Mouse (Mus musculus) kidney, adult 2 months (tissue): ENCODE measurements at regions not wholly inside any gene's neighbourhood (a gene's known extent, or its start where the extent isn't known, plus 50 kb on each side); places are given as distances from the start of the nearest gene placed in this dataset.

Source experiments
- DNase-seq: peaks from one replicate; pipeline ENCODE4 v3.0.0; 2021
- H3K27ac ChIP-seq: fragments of 200-500 bp; 2 replicates; pipeline ENCODE4 v1.5.1; 2012; ENCODE audit warnings: low read depth, low read length, control low read depth, inconsistent platforms; ENCODE audit not compliant: insufficient read depth
- H3K27me3 ChIP-seq: fragments of 200-500 bp; replicated peaks from 2 replicates; pipeline ENCODE4 v1.6.1; 2012; ENCODE audit warnings: mild to moderate bottlenecking, moderate library complexity, low read length, inconsistent platforms; ENCODE audit not compliant: control insufficient read depth, insufficient read depth
- H3K36me3 ChIP-seq: fragments of 200-500 bp; 2 replicates; pipeline ENCODE4 v1.6.1; 2012; ENCODE audit warnings: mild to moderate bottlenecking, moderate library complexity, low read length, inconsistent platforms; ENCODE audit not compliant: control insufficient read depth, insufficient read depth
- H3K4me1 ChIP-seq: fragments of 200-500 bp; 2 replicates; pipeline ENCODE4 v1.6.1; 2011; ENCODE audit warnings: low read length; ENCODE audit not compliant: control insufficient read depth, insufficient read depth
- H3K4me3 ChIP-seq: fragments of 200-500 bp; 2 replicates; pipeline ENCODE4 v1.5.1; 2011; ENCODE audit warnings: mild to moderate bottlenecking, low read depth, low read length, control low read depth; ENCODE audit not compliant: insufficient read depth
- CTCF ChIP-seq: fragments of 200-500 bp; conservative IDR thresholded peaks from 2 replicates; pipeline ENCODE4 v1.5.1; 2011; ENCODE audit warnings: low read depth, mild to moderate bottlenecking, control low read depth, low read length, moderate library complexity, mixed read lengths; ENCODE audit not compliant: insufficient read depth, insufficient read length
- POLR2A ChIP-seq: fragments of 200-500 bp; IDR thresholded peaks from one replicate; pipeline ENCODE4 v1.6.1; 2011; ENCODE audit warnings: low read depth, low read length, control low read depth
- WGBS: fragments of 180-500 bp; shearing (Covaris S2); methylation state at CpG from one replicate; pipeline ENCODE4 v1.1.7; 2018; 5-methylcytosine and 5-hydroxymethylcytosine counted together

DNA sequence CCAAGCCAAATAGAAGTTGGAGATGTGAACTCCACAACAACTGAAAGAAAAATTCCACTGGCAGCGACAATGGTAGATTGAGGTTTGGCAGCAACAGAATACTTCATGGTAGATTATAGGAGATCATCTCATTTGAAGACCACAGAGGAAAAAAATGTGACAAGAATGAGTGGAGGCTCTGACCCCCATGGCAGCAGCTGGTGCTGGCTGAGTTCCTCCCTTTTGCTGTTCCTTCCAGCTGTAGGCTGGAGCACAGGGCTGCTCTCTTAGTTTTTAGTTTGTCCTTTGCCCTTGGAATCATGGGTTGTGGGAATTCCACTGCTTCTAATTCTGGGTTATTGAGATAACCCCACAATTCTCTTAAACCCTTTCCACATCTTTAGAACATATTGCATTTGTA, 248.8 kb downstream of the Pros1 start:
- 88% methylated on average over 1 of the region's 1 CpGs for WGBS
- DNase-seq, result peak; percentile 22

DNA sequence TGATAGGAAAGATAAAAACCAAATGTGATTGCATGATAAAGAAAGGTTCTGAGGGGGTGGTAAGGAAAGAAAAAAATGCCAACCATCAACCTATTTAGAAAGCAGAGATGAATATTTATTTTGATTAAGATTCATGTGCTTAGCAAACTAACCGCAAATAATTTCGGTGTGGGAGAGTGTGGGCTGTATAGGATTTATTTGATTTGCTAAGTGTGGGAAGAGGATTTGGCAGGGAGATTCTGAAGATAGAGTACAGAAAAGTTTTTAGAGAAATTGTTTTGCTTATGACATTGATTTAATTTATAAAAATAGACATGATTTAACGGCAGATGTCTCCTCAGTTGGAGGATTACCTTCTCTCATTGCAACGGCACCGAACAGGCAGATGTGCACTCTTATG, 250.3 kb downstream of the Pros1 start:
- TF ChIP-seq POLR2A (no peak), CTCF (no peak)
- DNase-seq, result no peak
- Histone ChIP-seq H3K27ac (no peak overlapping the region), H3K4me3 (no peak overlapping the region), H3K4me1 (no peaks in the 10 kb centered on the region), H3K27me3 (no peaks in the 10 kb centered on the region), H3K36me3 (no peaks in the 10 kb centered on the region)
- 82% methylated on average over 5 of the region's 5 CpGs for WGBS

More for the DNA sequence above, 248.8 kb downstream of the Pros1 start:
- Histone ChIP-seq H3K36me3 (no peaks in the 10 kb centered on the region), H3K27me3 (no peaks in the 10 kb centered on the region), H3K27ac (no peak overlapping the region), H3K4me1 (no peaks in the 10 kb centered on the region), H3K4me3 (no peak overlapping the region)
- TF ChIP-seq POLR2A (no peak), CTCF (no peak)

DNA sequence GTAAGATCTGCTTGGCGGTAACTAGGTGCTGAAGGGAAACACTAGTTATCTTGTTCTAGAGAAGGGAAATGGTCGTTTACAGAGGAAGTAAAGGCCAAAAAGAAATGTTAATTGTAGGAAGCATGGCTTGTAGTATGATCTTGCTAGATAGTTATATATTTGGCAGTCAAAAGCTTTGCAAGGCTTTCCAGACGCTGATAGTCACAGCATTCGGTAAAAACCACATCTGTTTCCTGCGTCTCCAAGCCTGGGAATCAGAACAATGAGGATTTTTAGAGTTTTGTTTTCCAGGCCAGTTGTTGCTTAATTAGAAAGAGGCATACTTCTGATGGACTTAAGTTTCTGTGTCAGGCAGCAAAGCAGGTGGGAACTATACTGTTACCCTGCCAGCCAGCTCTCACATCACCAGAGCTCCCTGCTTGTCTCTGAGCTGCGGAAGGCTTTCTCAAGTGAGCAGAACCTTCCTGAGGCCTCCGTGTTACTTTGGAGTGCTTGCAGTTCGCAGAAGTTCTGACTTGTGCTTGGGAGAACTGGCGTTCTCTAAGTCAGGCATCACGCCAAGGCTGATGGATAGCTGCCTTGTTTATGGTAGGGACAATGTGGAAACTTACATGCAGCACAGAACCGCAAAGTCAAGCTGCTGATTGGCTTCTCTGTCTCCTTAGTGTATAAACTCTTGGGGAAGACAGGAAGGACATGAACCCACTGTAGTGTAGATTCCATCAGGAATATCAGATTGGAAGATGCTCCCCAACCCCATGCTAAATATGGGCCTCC, 251.0 kb downstream of the Pros1 start:
- H3K27me3 ChIP-seq, result no peaks in the 10 kb centered on the region
- no peaks in the 10 kb centered on the region for H3K4me1 ChIP-seq
- TF ChIP-seq POLR2A (no peak), CTCF (no peak)
- H3K4me3 ChIP-seq, result no peak overlapping the region
- no peak for DNase-seq
- WGBS, result 56% methylated on average over 11 of the region's 11 CpGs
- no peaks in the 10 kb centered on the region for H3K36me3 ChIP-seq
- H3K27ac ChIP-seq, result no peak overlapping the region

DNA sequence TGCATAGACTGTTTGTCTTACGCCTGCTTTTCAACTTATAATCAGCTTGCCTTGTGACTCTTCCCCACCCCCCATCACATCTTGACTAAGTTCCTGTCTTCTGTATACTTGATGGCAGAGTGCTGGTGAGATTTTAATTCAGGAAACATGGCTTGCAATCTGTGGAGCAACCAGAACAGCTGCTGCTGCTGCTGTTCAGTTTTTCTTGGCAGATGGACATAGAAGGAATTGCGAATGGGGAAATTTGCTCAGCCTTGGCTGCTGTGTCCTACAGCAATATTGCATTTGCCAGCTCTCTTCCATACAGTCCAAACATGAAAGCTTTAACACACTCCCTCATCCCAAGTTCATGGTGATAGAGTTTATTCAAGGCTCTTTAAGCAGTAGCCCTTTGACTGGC, 262.3 kb downstream of the Pros1 start:
- DNase-seq, result no peak
- Histone ChIP-seq H3K36me3 (no peaks in the 10 kb centered on the region), H3K27me3 (no peaks in the 10 kb centered on the region), H3K4me3 (no peak overlapping the region), H3K4me1 (no peaks in the 10 kb centered on the region), H3K27ac (no peak overlapping the region)
- TF ChIP-seq POLR2A, result no peak
- TF ChIP-seq CTCF, result no peak
- 83% methylated on average over 2 of the region's 2 CpGs for WGBS

DNA sequence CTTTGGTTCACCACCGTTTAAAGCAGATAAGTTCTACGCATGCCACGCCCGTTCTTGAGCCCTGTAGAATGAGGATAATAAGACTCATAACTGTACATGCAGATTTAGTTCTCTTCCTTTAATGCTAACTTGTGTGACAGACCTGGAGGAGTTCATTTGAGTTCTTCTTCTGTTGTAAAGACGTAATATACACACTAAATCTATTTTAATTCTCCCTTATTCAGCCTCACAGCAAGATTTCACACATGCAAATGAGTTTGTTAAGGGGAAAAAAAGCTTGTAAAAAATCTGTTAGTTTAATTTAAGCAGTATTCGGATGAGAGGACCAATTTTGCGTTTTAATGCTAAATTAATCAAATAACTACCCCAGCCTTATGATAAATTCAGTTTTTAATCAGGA, 264.6 kb downstream of the Pros1 start:
- TF ChIP-seq POLR2A (no peak), CTCF (no peak)
- H3K27me3 ChIP-seq, result no peaks in the 10 kb centered on the region
- no peaks in the 10 kb centered on the region for H3K4me1 ChIP-seq
- H3K4me3 ChIP-seq, result no peak overlapping the region
- H3K27ac ChIP-seq, result no peak overlapping the region
- no peak for DNase-seq
- H3K36me3 ChIP-seq, result no peaks in the 10 kb centered on the region
- 79% methylated on average over 7 of the region's 7 CpGs for WGBS

DNA sequence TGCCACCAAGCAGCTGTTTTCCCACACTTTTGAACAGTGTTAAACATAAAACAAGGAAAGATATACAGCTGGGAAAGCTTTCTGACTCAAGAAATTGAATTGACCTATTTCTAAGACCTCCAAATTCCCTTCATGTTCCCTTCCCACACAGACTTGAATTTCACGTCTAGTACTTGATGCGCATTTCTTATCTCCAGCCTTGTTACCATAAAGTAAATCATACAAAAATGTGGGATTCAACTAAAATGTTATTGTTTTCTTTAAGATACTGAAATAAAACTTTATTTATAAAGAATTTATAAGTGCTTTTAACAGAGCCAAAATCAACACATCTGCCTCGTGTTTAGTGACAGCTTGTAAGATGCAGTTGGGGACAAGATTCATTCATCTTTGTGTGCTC, 289.7 kb downstream of the Pros1 start:
- no peak overlapping the region for H3K4me3 ChIP-seq
- no peaks in the 10 kb centered on the region for H3K36me3 ChIP-seq
- 65% methylated on average over 3 of the region's 3 CpGs for WGBS
- no peak for DNase-seq
- H3K27ac ChIP-seq, result no peak overlapping the region
- no peak for TF ChIP-seq CTCF
- no peak for TF ChIP-seq POLR2A
- no peaks in the 10 kb centered on the region; the same call in 1 of the 2 replicates for H3K27me3 ChIP-seq
- no peaks in the 10 kb centered on the region for H3K4me1 ChIP-seq

DNA sequence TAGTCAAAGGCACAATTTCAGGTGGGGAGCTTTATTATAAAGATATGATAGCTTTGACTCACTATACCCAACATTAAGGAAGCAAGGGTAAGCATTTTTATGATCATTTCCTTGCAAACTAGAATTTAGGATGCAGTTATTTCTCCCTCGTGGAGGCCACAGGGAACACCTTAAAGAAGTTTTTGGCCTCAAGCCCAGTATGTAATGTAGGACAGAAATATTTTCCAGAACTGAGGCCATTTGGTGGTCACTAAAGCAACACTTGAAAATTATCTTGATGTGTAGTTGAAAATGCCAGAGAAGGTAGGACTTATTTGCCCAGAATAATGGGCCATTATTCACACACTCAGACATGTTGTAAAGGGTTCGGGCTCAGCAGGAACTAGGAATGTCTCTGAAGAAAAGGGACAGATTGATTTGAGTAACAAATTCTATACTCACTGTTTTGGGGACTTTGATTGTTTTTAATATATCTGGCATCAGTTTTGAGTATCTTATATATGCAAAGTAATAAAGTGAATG, 301.3 kb downstream of the Pros1 start:
- no peak overlapping the region for H3K4me3 ChIP-seq
- DNase-seq, result no peak
- no peak overlapping the region for H3K27ac ChIP-seq
- 44% methylated on average over 2 of the region's 2 CpGs for WGBS
- no peaks in the 10 kb centered on the region for H3K36me3 ChIP-seq
- no peaks in the 10 kb centered on the region for H3K4me1 ChIP-seq
- no peaks in the 10 kb centered on the region for H3K27me3 ChIP-seq
- TF ChIP-seq POLR2A, result no peak
- TF ChIP-seq CTCF, result no peak

DNA sequence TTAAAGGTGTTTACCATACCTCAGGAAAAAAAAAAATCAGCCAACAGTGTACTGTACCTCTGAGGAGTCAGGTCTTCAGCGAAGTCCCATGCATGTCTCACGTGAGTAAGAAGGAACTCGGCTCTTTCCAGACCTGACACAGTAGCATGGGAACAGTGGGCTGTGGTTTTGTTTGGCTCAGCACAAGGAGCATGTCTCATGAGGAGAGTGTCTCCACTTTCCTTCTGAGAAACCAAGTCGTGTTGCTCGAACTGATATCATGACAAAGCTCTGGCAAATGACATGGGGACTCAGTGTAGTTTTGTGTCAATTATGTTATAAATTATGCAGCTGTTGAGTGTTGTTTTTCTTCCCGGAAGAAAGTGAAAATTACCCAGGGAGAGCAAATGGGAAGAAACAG, 316.0 kb downstream of the Pros1 start:
- Histone ChIP-seq H3K4me3 (no peak overlapping the region), H3K4me1 (no peaks in the 10 kb centered on the region), H3K27ac (no peak overlapping the region), H3K36me3 (no peaks in the 10 kb centered on the region), H3K27me3 (no peaks in the 10 kb centered on the region)
- TF ChIP-seq POLR2A, result no peak
- no peak for TF ChIP-seq CTCF
- 50% methylated on average over 6 of the region's 6 CpGs for WGBS
- DNase-seq, result no peak
